Mouse (Mus musculus): ENCODE results near the gene Fkbp10. TPM values are rescaled to one million over a fixed set of nuclear protein-coding genes. Genes with fewer than 3 reads are reported as not detected.

Gene Fkbp10
- polyA plus RNA-seq, 1 experiment from 2014 or later: 106 TPM

DNA sequence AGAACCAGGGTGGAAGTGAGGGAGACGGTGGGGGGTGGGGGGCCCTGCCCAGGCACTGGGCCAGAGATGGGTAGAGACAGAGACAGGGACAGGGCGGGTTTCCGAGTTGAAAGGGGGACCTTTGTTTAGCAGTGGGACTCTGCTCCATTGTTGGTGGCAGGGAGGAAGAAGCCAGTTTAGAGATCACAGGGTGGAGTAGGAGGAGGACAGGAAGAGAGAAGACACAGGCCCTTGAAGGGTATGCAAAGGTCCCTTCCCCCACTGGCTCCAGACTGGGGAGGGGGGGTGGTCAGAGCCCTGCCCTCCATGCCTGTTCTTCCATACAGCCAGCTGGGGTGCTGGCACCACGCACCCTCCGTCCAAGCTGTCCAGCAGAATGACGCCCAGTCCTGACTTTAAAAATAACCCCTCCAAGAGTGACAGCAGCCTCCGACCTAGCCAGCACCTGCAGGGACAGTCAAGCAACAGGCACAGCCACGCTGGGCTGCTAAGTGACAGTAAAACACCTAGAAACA is 25.5 kb upstream of the Fkbp10 start:
- no peak overlapping the region for H3K9ac ChIP-seq (replicated peaks; ENCODE audit: low read depth, low read length)
- 38% methylated on average over 8 of the region's 8 CpGs for WGBS
- no peaks in the 10 kb centered on the region for H3K9me3 ChIP-seq (ENCODE audit: control insufficient read depth, low read depth, low read length)
- H3K27me3 ChIP-seq (ENCODE audit: control insufficient read depth, insufficient read depth, low read length): no peaks in the 10 kb centered on the region
- peak overlapping the region; percentile 22 for H3K27ac ChIP-seq (ENCODE audit: low read length)
- no peak for ATAC-seq (ENCODE audit: insufficient number of reproducible peaks, insufficient read depth, low FRiP score, low read depth)
- H3K36me3 ChIP-seq (ENCODE audit: control insufficient read depth, insufficient read depth, low read length): peaks cover 11% of the 10 kb centered on the region; the same call in 1 of the 2 replicates
- H3K4me1 ChIP-seq (ENCODE audit: control insufficient read depth, insufficient read depth, low read length): peaks cover 73% of the 10 kb centered on the region
- H3K4me2 ChIP-seq (replicated peaks; ENCODE audit: low read depth, low read length): no peak overlapping the region; the same call in 1 of the 2 replicates
- no peak overlapping the region for H3K4me3 ChIP-seq (ENCODE audit: low read depth, low read length)

DNA sequence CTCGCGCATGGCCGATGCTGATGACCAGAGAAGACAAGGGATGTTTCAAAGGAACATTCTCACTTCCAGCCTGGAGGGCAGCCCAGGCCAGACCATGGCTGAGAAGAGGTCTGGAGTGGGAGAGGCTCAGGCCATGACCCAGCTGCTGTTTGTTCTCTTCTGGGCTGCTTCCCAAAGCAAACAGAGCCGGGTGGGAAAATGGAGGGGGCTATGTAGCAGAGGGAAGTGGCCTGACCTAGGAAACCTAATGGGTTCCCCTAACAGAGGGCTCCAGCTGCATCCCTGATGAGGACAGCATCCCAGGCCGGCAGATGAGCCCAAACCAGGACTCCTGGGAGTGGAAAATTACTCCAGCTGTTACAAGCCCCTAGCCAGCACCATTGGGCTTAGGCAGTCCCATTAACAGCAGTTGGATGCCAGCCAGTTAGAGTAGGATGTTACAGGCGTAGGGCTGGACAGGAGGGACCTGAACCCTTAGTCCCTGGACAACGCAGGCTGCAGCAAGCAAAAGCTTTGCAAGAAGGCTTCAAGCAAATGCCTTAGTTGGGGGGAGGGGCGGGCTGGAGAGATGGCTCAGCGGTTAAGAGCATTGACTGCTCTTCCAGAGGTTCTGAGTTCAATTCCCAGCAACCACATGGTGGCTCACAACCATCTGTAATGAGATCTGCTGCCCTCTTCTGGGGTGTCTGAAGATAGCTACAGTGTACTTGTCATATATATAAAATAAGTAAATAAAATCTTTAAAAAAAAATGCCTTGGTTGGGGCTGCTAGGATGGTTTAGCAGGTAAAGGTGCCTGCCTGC is 24.2 kb upstream of the Fkbp10 start:
- peak overlapping the region; percentile 22 for H3K27ac ChIP-seq (ENCODE audit: low read length)
- no peaks in the 10 kb centered on the region for H3K9me3 ChIP-seq (ENCODE audit: control insufficient read depth, low read depth, low read length)
- no peaks in the 10 kb centered on the region for H3K27me3 ChIP-seq (ENCODE audit: control insufficient read depth, insufficient read depth, low read length)
- H3K4me1 ChIP-seq (ENCODE audit: control insufficient read depth, insufficient read depth, low read length): peaks cover 86% of the 10 kb centered on the region
- H3K9ac ChIP-seq (replicated peaks; ENCODE audit: low read depth, low read length): no peak overlapping the region
- 0 out of 2 replicates have a peak overlapping the region, but pooled peaks have one; percentile 12 for H3K4me2 ChIP-seq (replicated peaks; ENCODE audit: low read depth, low read length)
- 37% methylated on average over 9 of the region's 9 CpGs for WGBS
- H3K4me3 ChIP-seq (ENCODE audit: low read depth, low read length): no peak overlapping the region
- H3K36me3 ChIP-seq (ENCODE audit: control insufficient read depth, insufficient read depth, low read length): no peaks in the 10 kb centered on the region; the same call in 1 of the 2 replicates
- peak; percentile 21 for ATAC-seq (ENCODE audit: insufficient number of reproducible peaks, insufficient read depth, low FRiP score, low read depth)

DNA sequence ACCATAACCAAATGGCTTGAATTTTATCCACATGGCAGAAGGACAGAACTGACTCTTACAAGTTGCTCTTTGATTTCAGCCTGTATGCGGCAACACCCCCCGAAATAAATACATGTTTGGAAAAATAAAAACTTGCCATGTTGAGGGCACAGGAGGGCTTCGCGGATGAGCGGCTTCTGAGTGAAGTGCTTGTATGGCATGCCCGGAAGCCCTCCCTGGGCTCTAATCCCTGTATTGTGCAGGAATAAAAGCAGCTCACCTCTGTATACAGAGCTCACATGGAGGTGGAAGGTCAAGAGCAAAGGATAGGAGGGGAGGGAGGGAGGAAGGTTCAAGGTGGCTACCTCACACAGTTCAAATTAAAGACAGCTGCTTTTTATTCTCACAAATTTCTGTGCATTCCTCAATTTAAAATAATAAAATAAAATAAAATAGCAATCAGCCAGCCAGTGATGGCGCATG is 23.6 kb upstream of the Fkbp10 start:
- H3K4me2 ChIP-seq (replicated peaks; ENCODE audit: low read depth, low read length): no peak overlapping the region
- no peak for ATAC-seq (ENCODE audit: insufficient number of reproducible peaks, insufficient read depth, low FRiP score, low read depth)
- 85% methylated on average over 7 of the region's 7 CpGs for WGBS

DNA sequence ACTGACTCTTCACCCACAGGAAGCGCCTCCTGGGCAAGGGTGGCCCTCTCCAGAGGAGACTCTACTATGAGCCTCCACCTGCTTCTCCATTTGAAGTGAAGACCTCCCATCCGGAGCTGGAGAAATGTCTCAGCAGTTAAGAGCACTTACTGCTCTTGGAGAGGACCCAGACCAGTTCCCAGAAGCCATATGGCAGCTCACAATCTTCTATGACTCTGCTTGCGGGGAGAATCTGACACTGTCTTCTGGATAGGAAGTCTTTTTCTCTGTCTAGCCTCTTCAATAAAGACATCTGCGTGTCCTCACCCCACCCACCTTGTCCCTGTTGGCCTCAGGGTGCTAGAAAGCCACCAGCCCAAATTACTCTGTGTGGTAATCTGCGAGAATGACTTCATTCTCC is 22.5 kb upstream of the Fkbp10 start:
- no peak overlapping the region for H3K9ac ChIP-seq (replicated peaks; ENCODE audit: low read depth, low read length)
- H3K27ac ChIP-seq (ENCODE audit: low read length): no peak overlapping the region
- H3K4me1 ChIP-seq (ENCODE audit: control insufficient read depth, insufficient read depth, low read length): peaks cover 77% of the 10 kb centered on the region
- no peak for ATAC-seq (ENCODE audit: insufficient number of reproducible peaks, insufficient read depth, low FRiP score, low read depth)
- no peaks in the 10 kb centered on the region for H3K9me3 ChIP-seq (ENCODE audit: control insufficient read depth, low read depth, low read length)
- no peak overlapping the region for H3K4me2 ChIP-seq (replicated peaks; ENCODE audit: low read depth, low read length)
- no peaks in the 10 kb centered on the region; the same call in 1 of the 2 replicates for H3K36me3 ChIP-seq (ENCODE audit: control insufficient read depth, insufficient read depth, low read length)
- H3K4me3 ChIP-seq (ENCODE audit: low read depth, low read length): no peak overlapping the region
- 82% methylated on average over 5 of the region's 5 CpGs for WGBS
- no peaks in the 10 kb centered on the region for H3K27me3 ChIP-seq (ENCODE audit: control insufficient read depth, insufficient read depth, low read length)

More for the DNA sequence above, 23.6 kb upstream of the Fkbp10 start:
- H3K27ac ChIP-seq (ENCODE audit: low read length): no peak overlapping the region
- H3K4me3 ChIP-seq (ENCODE audit: low read depth, low read length): no peak overlapping the region
- H3K27me3 ChIP-seq (ENCODE audit: control insufficient read depth, insufficient read depth, low read length): no peaks in the 10 kb centered on the region
- no peaks in the 10 kb centered on the region for H3K9me3 ChIP-seq (ENCODE audit: control insufficient read depth, low read depth, low read length)
- no peaks in the 10 kb centered on the region; the same call in 1 of the 2 replicates for H3K36me3 ChIP-seq (ENCODE audit: control insufficient read depth, insufficient read depth, low read length)
- peaks cover 85% of the 10 kb centered on the region for H3K4me1 ChIP-seq (ENCODE audit: control insufficient read depth, insufficient read depth, low read length)
- no peak overlapping the region for H3K9ac ChIP-seq (replicated peaks; ENCODE audit: low read depth, low read length)

DNA sequence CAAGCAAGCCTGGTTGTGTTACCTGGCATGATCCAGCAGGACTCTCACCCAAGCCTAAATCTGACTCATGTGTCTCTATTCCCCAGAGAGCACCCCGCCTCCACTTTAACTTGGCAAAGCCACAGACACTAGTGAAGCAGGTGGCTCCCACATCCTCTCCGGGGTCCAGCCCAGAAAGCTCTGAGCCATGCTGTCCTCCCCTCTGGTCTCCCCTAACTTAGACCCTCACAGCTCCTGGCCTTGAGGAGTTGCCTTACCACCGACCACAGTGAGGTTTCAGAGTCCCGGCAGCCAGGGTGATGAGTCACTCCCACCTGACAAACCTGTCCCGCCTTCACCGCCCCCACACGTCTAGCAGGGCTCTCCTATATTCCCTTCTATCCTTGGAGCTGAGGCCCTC is 21.8 kb upstream of the Fkbp10 start:
- H3K4me3 ChIP-seq (ENCODE audit: low read depth, low read length): no peak overlapping the region
- H3K9me3 ChIP-seq (ENCODE audit: control insufficient read depth, low read depth, low read length): no peaks in the 10 kb centered on the region
- H3K27me3 ChIP-seq (ENCODE audit: control insufficient read depth, insufficient read depth, low read length): no peaks in the 10 kb centered on the region
- no peak overlapping the region for H3K9ac ChIP-seq (replicated peaks; ENCODE audit: low read depth, low read length)
- H3K4me2 ChIP-seq (replicated peaks; ENCODE audit: low read depth, low read length): 0 out of 2 replicates have a peak overlapping the region, but pooled peaks have one; percentile 20
- H3K36me3 ChIP-seq (ENCODE audit: control insufficient read depth, insufficient read depth, low read length): no peaks in the 10 kb centered on the region; the same call in 1 of the 2 replicates
- peaks cover 70% of the 10 kb centered on the region for H3K4me1 ChIP-seq (ENCODE audit: control insufficient read depth, insufficient read depth, low read length)
- ATAC-seq (ENCODE audit: insufficient number of reproducible peaks, insufficient read depth, low FRiP score, low read depth): no peak
- no peak overlapping the region for H3K27ac ChIP-seq (ENCODE audit: low read length)
- whole genome bisulfite sequencing: 51% methylated on average over 7 of the region's 7 CpGs

DNA sequence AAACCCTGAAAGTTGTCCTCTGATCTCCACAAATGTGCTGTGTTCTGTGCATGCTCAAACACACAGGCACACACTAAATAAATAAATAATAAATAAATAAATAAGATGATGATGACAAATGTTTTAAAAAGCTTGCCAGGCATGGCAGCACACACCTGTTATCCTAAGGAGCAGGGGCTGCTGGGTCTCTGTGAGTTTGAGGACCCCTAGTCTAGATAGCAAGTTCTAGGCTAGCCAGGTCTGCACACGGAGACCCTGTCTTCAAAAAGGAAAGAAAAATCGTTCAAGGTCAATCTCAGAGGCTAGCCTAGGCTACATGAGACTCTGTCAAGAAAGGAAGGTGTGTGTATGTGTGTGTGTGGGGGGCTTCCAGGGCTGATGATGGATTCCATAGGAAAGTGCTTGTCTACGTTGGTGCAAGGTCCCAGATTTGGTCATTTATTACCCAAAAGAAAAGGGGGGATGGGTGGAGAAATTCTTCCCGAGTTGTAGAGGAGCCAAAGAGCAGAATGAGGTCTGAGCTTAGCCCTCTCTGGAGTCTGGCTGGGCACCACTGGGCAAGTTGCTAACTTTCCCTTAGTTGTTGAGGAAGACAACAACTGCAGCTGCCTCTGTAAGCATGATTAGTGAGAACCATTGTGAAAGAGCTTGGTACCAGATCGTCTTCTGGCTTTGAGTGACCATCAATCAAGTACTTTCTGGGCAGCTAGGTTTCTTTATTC is 21.0 kb upstream of the Fkbp10 start:
- WGBS: 48% methylated on average over 5 of the region's 5 CpGs
- H3K4me3 ChIP-seq (ENCODE audit: low read depth, low read length): peak overlapping the region; percentile 76; the same call in 1 of the 2 replicates
- peaks cover 62% of the 10 kb centered on the region for H3K4me1 ChIP-seq (ENCODE audit: control insufficient read depth, insufficient read depth, low read length)
- no peaks in the 10 kb centered on the region for H3K27me3 ChIP-seq (ENCODE audit: control insufficient read depth, insufficient read depth, low read length)
- ATAC-seq (ENCODE audit: insufficient number of reproducible peaks, insufficient read depth, low FRiP score, low read depth): no peak
- no peaks in the 10 kb centered on the region for H3K9me3 ChIP-seq (ENCODE audit: control insufficient read depth, low read depth, low read length)
- peak overlapping the region; percentile 78 for H3K4me2 ChIP-seq (replicated peaks; ENCODE audit: low read depth, low read length)
- no peaks in the 10 kb centered on the region; the same call in 1 of the 2 replicates for H3K36me3 ChIP-seq (ENCODE audit: control insufficient read depth, insufficient read depth, low read length)
- H3K9ac ChIP-seq (replicated peaks; ENCODE audit: low read depth, low read length): no peak overlapping the region
- H3K27ac ChIP-seq (ENCODE audit: low read length): peak overlapping the region; percentile 90; the same call in 1 of the 2 replicates

DNA sequence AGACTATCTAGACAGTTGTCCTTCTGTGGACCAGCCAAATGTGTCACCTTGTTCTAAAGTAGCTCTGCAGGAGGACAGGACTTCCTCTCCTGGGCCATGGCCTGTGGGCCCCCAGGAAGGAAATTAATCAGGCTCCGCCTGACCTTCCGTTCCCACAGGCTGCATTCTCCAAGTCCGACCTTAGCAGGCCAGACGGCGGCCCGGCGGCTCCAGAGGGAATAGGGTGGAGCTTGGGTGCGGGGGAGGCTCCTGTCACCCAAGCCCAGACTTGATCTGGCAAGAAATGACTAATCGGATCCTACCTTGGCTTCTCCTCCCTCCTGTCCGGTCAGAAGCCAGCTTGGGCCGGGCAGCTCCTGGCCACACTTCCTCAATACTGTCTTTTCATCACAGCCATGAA is 20.3 kb upstream of the Fkbp10 start:
- peak overlapping the region; percentile 90; the same call in 1 of the 2 replicates for H3K27ac ChIP-seq (ENCODE audit: low read length)
- H3K4me2 ChIP-seq (replicated peaks; ENCODE audit: low read depth, low read length): peak overlapping the region; percentile 78
- no peaks in the 10 kb centered on the region for H3K27me3 ChIP-seq (ENCODE audit: control insufficient read depth, insufficient read depth, low read length)
- no peak overlapping the region for H3K9ac ChIP-seq (replicated peaks; ENCODE audit: low read depth, low read length)
- WGBS: 19% methylated on average over 10 of the region's 11 CpGs
- no peaks in the 10 kb centered on the region for H3K36me3 ChIP-seq (ENCODE audit: control insufficient read depth, insufficient read depth, low read length)
- ATAC-seq (ENCODE audit: insufficient number of reproducible peaks, insufficient read depth, low FRiP score, low read depth): no peak
- peaks cover 61% of the 10 kb centered on the region for H3K4me1 ChIP-seq (ENCODE audit: control insufficient read depth, insufficient read depth, low read length)
- H3K4me3 ChIP-seq (ENCODE audit: low read depth, low read length): peak overlapping the region; percentile 76
- H3K9me3 ChIP-seq (ENCODE audit: control insufficient read depth, low read depth, low read length): no peaks in the 10 kb centered on the region
